Mouse (Mus musculus) liver, embryonic 11.5 days (tissue): Measurements from ENCODE around the gene Ctsw. TPM values are rescaled to one million over a fixed set of nuclear protein-coding genes. Genes with fewer than 3 reads are reported as not detected.
"Not testable (repeated sequence)": the region's sequence is repeated elsewhere in the genome, so short reads cannot be mapped to it uniquely, and the experiment has no call there.

Experiments
- ATAC-seq: fragments of 200-750 bp; cut with Nextera tagmentation; replicated peaks from 2 replicates; pipeline ENCODE4 v1.8.0; 2017; ENCODE audit warnings: moderate number of reproducible peaks, mild to moderate bottlenecking, moderate TSS enrichment, moderate library complexity; ENCODE audit not compliant: low FRiP score
- DNase-seq: peaks from one replicate; pipeline ENCODE4 v3.0.0-alpha.2; 2017; ENCODE audit warnings: low spot score
- H3K27ac ChIP-seq: fragments of 300-500 bp; sonication (generic); 2 replicates; pipeline ENCODE4 v1.5.1; 2014; ENCODE audit warnings: mild to moderate bottlenecking, low read depth, low read length, control low read depth
- H3K27me3 ChIP-seq: fragments of 300-500 bp; sonication (generic); replicated peaks from 2 replicates; pipeline ENCODE4 v1.6.1; 2014; ENCODE audit warnings: low read length, mixed read lengths; ENCODE audit not compliant: control insufficient read depth, insufficient read depth
- H3K36me3 ChIP-seq: fragments of 300-500 bp; sonication (generic); 2 replicates; pipeline ENCODE4 v1.6.1; 2014; ENCODE audit warnings: mild to moderate bottlenecking, low read length, moderate library complexity, mixed read lengths; ENCODE audit not compliant: control insufficient read depth, insufficient read depth
- H3K4me1 ChIP-seq: fragments of 300-500 bp; sonication (generic); replicated peaks from 2 replicates; pipeline ENCODE4 v1.6.1; 2014; ENCODE audit warnings: low read length, mixed read lengths; ENCODE audit not compliant: control insufficient read depth, insufficient read depth
- H3K4me2 ChIP-seq: fragments of 300-500 bp; sonication (generic); 2 replicates; pipeline ENCODE4 v1.6.1; 2014; ENCODE audit warnings: mild to moderate bottlenecking, control low read depth, moderate library complexity
- H3K4me3 ChIP-seq: fragments of 300-500 bp; sonication (generic); 2 replicates; pipeline ENCODE4 v1.5.1; 2014; ENCODE audit warnings: low read depth, low read length, control low read depth
- H3K9ac ChIP-seq: fragments of 300-500 bp; sonication (generic); 2 replicates; pipeline ENCODE4 v1.6.1; 2014; ENCODE audit warnings: low read depth, low read length, control low read depth
- H3K9me3 ChIP-seq: fragments of 300-500 bp; sonication (generic); 2 replicates; pipeline ENCODE4 v1.6.1; 2016; ENCODE audit warnings: low read length, inconsistent platforms, mixed read lengths; ENCODE audit not compliant: control insufficient read depth
- WGBS: fragments of 180-500 bp; shearing (Covaris S2); extraction: QIAGEN DNeasy Blood & Tissue Kit; methylation state at CpG from one replicate; pipeline ENCODE4 v1.1.7; 2014; 5-methylcytosine and 5-hydroxymethylcytosine counted together
- polyA plus RNA-seq: library from polyadenylated mRNA; unstranded; fragments of >200 nt; fragmentation: Nextera tagmentation; extraction: Ambion mirVana; gene quantifications from 2 replicates; pipeline ENCODE4 v1.2.1, GENCODE M21; 2014

The Ctsw gene
- polyA plus RNA-seq, 1 experiment from 2014 or later = 0.52 TPM

- H3K4me3 ChIP-seq = no peak within 1 kb of the TSS
- no peak for ATAC-seq
Measured at GRCm38 (mm10) chr19:5503687-5504086, 35.4 kb upstream of the Ctsw start, which contains the start of gene 1700020D05Rik. Gene 1700020D05Rik (minus strand): TSS chr19:5503787.

GRCm38 (mm10) chr19:5500330-5500875 lies 32.1 kb upstream of the Ctsw start:
- WGBS = 86% methylated on average over 2 of the region's 2 CpGs
- Histone ChIP-seq H3K4me1 (no peaks in the 10 kb centered on the region), H3K27ac (no peak overlapping the region), H3K4me2 (no peak overlapping the region), H3K27me3 (no peaks in the 10 kb centered on the region), H3K36me3 (peaks cover 22% of the 10 kb centered on the region; the same call in 1 of the 2 replicates), H3K9me3 (no peaks in the 10 kb centered on the region), H3K9ac (no peak overlapping the region), H3K4me3 (no peak overlapping the region)
- ATAC-seq (no peak), DNase-seq (no peak)

More at GRCm38 (mm10) chr19:5503687-5504086, 35.4 kb upstream of the Ctsw start, which contains the start of gene 1700020D05Rik:
- no peaks in the 10 kb centered on the region for H3K36me3 ChIP-seq
- 66% methylated on average over 17 of the region's 17 CpGs for WGBS
- H3K9ac ChIP-seq = no peak within 1 kb of the TSS
- H3K27ac ChIP-seq = no peak within 1 kb of the TSS
- H3K4me2 ChIP-seq = no peak within 1 kb of the TSS
- H3K4me1 ChIP-seq = no peaks in the 10 kb centered on the region
- no peaks in the 10 kb centered on the region for H3K9me3 ChIP-seq
- no peak for DNase-seq
- no peaks in the 10 kb centered on the region for H3K27me3 ChIP-seq

- Histone ChIP-seq H3K4me2 (no peak overlapping the region), H3K27ac (no peak overlapping the region), H3K27me3 (no peaks in the 10 kb centered on the region), H3K4me1 (peaks cover 12% of the 10 kb centered on the region), H3K4me3 (no peak overlapping the region), H3K36me3 (peaks cover 52% of the 10 kb centered on the region), H3K9ac (no peak overlapping the region), H3K9me3 (no peaks in the 10 kb centered on the region)
- no peak for ATAC-seq
- no peak for DNase-seq
- 83% methylated on average over 16 of the region's 16 CpGs for WGBS
Measured at GRCm38 (mm10) chr19:5496052-5496370, 27.7 kb upstream of the Ctsw start.

GRCm38 (mm10) chr19:5495353-5496051 lies 27.2 kb upstream of the Ctsw start:
- Histone ChIP-seq H3K27me3 (no peaks in the 10 kb centered on the region), H3K4me2 (no peak overlapping the region), H3K4me1 (peaks cover 12% of the 10 kb centered on the region), H3K27ac (no peak overlapping the region), H3K36me3 (peaks cover 52% of the 10 kb centered on the region), H3K4me3 (no peak overlapping the region), H3K9me3 (no peaks in the 10 kb centered on the region), H3K9ac (no peak overlapping the region)
- ATAC-seq = no peak
- no peak for DNase-seq
- 80% methylated on average over 12 of the region's 12 CpGs for WGBS

GRCm38 (mm10) chr19:5494314-5494713 lies 26.0 kb upstream of the Ctsw start:
- Histone ChIP-seq H3K27me3 (no peaks in the 10 kb centered on the region), H3K9me3 (no peaks in the 10 kb centered on the region), H3K4me2 (no peak overlapping the region), H3K27ac (no peak overlapping the region), H3K9ac (no peak overlapping the region), H3K4me3 (no peak overlapping the region), H3K4me1 (peaks cover 16% of the 10 kb centered on the region), H3K36me3 (peaks cover 52% of the 10 kb centered on the region)
- ATAC-seq = no peak
- 84% methylated on average over 3 of the region's 3 CpGs for WGBS
- no peak for DNase-seq

- Histone ChIP-seq H3K36me3 (peaks cover 52% of the 10 kb centered on the region), H3K4me1 (peaks cover 19% of the 10 kb centered on the region), H3K4me3 (peak overlapping the region; percentile 15; the same call in 1 of the 2 replicates)
- 84% methylated on average over 9 of the region's 9 CpGs for WGBS
- H3K27me3 ChIP-seq, ATAC-seq, H3K4me2 ChIP-seq, H3K27ac ChIP-seq, H3K9me3 ChIP-seq, H3K9ac ChIP-seq, DNase-seq: not testable (repeated sequence)
Measured at GRCm38 (mm10) chr19:5493301-5493721, 25.0 kb upstream of the Ctsw start.

- WGBS = 83% methylated on average over 4 of the region's 4 CpGs
- H3K4me1 ChIP-seq = peaks cover 19% of the 10 kb centered on the region
- no peak overlapping the region for H3K9ac ChIP-seq
Measured at GRCm38 (mm10) chr19:5492641-5493040, 24.3 kb upstream of the Ctsw start.

GRCm38 (mm10) chr19:5490898-5491708 lies 22.8 kb upstream of the Ctsw start:
- H3K27me3 ChIP-seq = no peaks in the 10 kb centered on the region
- ATAC-seq = peak; percentile 42
- peak; percentile 85 for DNase-seq
- peaks cover 25% of the 10 kb centered on the region for H3K4me1 ChIP-seq
- H3K36me3 ChIP-seq = peaks cover 39% of the 10 kb centered on the region
- under 1% methylated on average over 59 of the region's 59 CpGs for WGBS
- no peaks in the 10 kb centered on the region for H3K9me3 ChIP-seq
- peak overlapping the region; percentile 97 for H3K4me3 ChIP-seq
- H3K9ac ChIP-seq = peak overlapping the region; percentile 98
- peak overlapping the region; percentile 100 for H3K27ac ChIP-seq
- peak overlapping the region; percentile 99 for H3K4me2 ChIP-seq

More at GRCm38 (mm10) chr19:5492641-5493040, 24.3 kb upstream of the Ctsw start:
- DNase-seq (no peak), ATAC-seq (no peak)
- Histone ChIP-seq H3K27me3 (no peaks in the 10 kb centered on the region), H3K9me3 (no peaks in the 10 kb centered on the region), H3K4me3 (no peak overlapping the region), H3K27ac (no peak overlapping the region), H3K4me2 (no peak overlapping the region), H3K36me3 (peaks cover 50% of the 10 kb centered on the region)
